Mouse (Mus musculus): ENCODE results near the gene Btn2a2.

GRCm38 (mm10) chr13:23517603-23518294 is 29.1 kb upstream of the Btn2a2 start:
- no peak for TF ChIP-seq CTCF (IDR thresholded peaks at IDR 0.05; ENCODE audit: low read depth)
- TF ChIP-seq EP300 (IDR thresholded peaks at IDR 0.05; ENCODE audit: low read depth) = peak; percentile 34

Measured in liver, postnatal 0 days (tissue).